Mouse (Mus musculus) midbrain, embryonic 12.5 days (tissue): ENCODE measurements around the gene Alg13. TPM values are rescaled to one million over a fixed set of nuclear protein-coding genes. Genes with fewer than 3 reads are reported as not detected.

Source experiments
- ATAC-seq: fragments of 200-750 bp; cut with Nextera tagmentation; 2 replicates; pipeline ENCODE4 v1.8.0; 2017; ENCODE audit warnings: low read depth, moderate TSS enrichment, moderate library complexity; ENCODE audit not compliant: low FRiP score
- H3K27ac ChIP-seq: fragments of 300-500 bp; sonication (generic); replicated peaks from 2 replicates; pipeline ENCODE4 v1.5.1; 2016; ENCODE audit warnings: mild to moderate bottlenecking
- H3K27me3 ChIP-seq: fragments of 300-500 bp; sonication (generic); 2 replicates; pipeline ENCODE4 v1.6.1; 2016; ENCODE audit warnings: mild to moderate bottlenecking
- H3K36me3 ChIP-seq: fragments of 300-500 bp; sonication (generic); 2 replicates; pipeline ENCODE4 v1.6.1; 2016
- H3K4me1 ChIP-seq: fragments of 300-500 bp; sonication (generic); 2 replicates; pipeline ENCODE4 v1.6.1; 2016
- H3K4me2 ChIP-seq: fragments of 300-500 bp; sonication (generic); replicated peaks from 2 replicates; pipeline ENCODE4 v1.6.1; 2016; ENCODE audit warnings: mild to moderate bottlenecking, moderate library complexity
- H3K4me3 ChIP-seq: fragments of 300-500 bp; sonication (generic); 2 replicates; pipeline ENCODE4 v1.5.1; 2016; ENCODE audit warnings: mild to moderate bottlenecking
- H3K9ac ChIP-seq: fragments of 300-500 bp; sonication (generic); replicated peaks from 2 replicates; pipeline ENCODE4 v1.6.1; 2016; ENCODE audit warnings: mild to moderate bottlenecking, moderate library complexity
- H3K9me3 ChIP-seq: fragments of 300-500 bp; sonication (generic); 2 replicates; pipeline ENCODE4 v1.6.1; 2016; ENCODE audit warnings: mild to moderate bottlenecking
- WGBS: fragments of 180-500 bp; shearing (Covaris S2); methylation state at CpG from one replicate; pipeline ENCODE4 v1.1.7; 2016; 5-methylcytosine and 5-hydroxymethylcytosine counted together
- microRNA-seq: library from miRNA; unstranded; fragments of <30 nt; microRNA quantifications from one replicate; pipeline ENCODE4, GENCODE M21; 2017
- polyA plus RNA-seq: library from polyadenylated mRNA; unstranded; fragments of >200 nt; fragmentation: Nextera tagmentation; extraction: Ambion mirVana; gene quantifications from 2 replicates; pipeline ENCODE4 v1.2.1, GENCODE M21; 2016

Alg13 gene
- polyA plus RNA-seq, 1 experiment from 2014 or later: 20.5 TPM

DNA sequence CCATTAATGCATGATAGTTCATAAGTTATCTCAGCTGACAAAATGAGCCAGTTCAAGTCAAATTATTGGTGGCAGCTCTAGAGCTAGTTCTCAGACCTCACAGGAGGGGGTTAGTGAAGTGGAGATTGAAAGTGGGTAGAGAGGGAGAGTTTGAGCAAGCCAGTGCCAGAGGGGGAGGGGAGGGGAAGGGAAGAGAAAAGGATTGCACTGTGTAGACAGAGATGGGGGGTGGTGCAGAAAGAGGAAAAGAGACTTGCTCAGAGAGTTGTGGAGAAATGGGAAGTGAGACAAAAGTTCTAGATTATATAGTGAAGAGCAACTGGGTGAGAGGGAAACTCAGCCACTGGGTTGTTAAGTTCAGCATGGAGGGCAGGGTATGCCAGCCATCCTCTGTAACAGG lies 20.8 kb downstream of the Alg13 start:
- no peak for ATAC-seq

DNA sequence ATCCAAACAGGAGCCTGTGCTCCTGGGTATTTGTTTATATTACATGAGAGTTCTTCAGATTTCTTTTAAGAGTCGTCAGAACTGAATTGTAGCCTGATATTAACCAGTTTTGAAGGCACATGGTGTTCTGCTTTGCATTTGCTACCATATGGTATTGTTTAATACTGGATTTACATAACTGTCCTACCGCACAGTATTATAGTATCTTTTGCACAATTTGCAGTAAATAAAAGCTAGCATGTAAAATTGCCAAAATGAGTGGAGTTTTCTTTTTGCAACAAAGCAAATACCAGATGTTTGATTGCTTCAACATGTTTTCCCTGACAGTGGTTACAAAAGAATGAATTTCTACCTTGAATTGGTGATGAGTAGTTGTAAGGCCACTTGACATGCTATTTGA lies 56.6 kb downstream of the Alg13 start:
- no peaks in the 10 kb centered on the region for H3K4me1 ChIP-seq
- no peaks in the 10 kb centered on the region for H3K27me3 ChIP-seq
- no peak overlapping the region for H3K9ac ChIP-seq
- no peak overlapping the region for H3K4me2 ChIP-seq
- H3K27ac ChIP-seq: no peak overlapping the region
- 0 out of 2 replicates have a peak, but pooled peaks cover 5% of the 10 kb centered on the region for H3K36me3 ChIP-seq
- no peak overlapping the region for H3K4me3 ChIP-seq
- ATAC-seq: no peak
- WGBS: 82% methylated on average over 2 of the region's 2 CpGs
- no peaks in the 10 kb centered on the region for H3K9me3 ChIP-seq

More for the DNA sequence above, 20.8 kb downstream of the Alg13 start:
- Histone ChIP-seq H3K4me1 (no peaks in the 10 kb centered on the region), H3K4me2 (no peak overlapping the region), H3K9ac (no peak overlapping the region), H3K9me3 (no peaks in the 10 kb centered on the region), H3K36me3 (no peaks in the 10 kb centered on the region), H3K4me3 (no peak overlapping the region), H3K27me3 (no peaks in the 10 kb centered on the region), H3K27ac (no peak overlapping the region)

DNA sequence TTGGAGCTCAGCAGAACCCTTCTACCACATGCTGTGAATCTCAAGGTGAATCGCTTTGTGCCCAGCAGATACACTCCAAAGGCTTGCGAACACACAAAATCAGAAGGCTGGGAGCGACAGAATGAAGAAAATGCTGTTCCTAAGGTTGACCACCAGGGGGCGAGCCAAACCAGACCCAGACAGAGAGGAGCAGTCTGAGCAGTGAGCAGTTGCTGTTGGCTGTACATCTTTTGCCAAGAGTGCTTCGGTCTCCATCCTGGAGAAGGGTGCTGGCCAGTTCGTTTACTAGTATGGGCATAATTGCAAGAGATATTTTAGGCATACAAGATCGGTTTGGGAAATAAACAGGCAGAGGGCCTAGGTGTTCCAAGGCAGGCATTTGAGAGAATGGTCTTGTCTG lies 85.9 kb downstream of the Alg13 start:
- Histone ChIP-seq H3K27ac (no peak overlapping the region), H3K9ac (no peak overlapping the region), H3K4me1 (no peaks in the 10 kb centered on the region), H3K9me3 (no peaks in the 10 kb centered on the region), H3K4me3 (no peak overlapping the region), H3K36me3 (no peaks in the 10 kb centered on the region), H3K27me3 (no peaks in the 10 kb centered on the region), H3K4me2 (no peak overlapping the region)
- peak; percentile 56; the same call in 1 of the 2 replicates for ATAC-seq
- 36% methylated on average over 7 of the region's 7 CpGs for WGBS

DNA sequence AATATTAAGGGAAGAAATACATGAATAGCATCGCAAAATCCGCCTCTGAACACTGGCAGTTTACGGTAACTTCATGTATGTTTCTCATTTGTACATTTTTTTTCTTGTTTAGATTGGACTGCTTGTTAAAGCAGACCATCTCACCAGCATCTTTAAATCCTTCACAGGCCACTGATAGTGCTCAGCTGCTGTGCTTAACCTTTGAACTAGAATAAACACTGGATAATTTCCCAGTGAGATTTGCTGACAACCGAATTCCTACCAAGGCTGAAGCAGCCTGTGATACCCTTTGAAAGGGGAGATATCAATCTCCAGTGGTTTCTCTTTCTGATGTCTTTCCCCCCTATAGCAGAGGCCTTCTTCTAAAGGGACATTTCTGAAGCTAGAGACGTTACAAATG lies 90.4 kb downstream of the Alg13 start:
- no peak for ATAC-seq
- no peak overlapping the region for H3K27ac ChIP-seq
- 73% methylated on average over 5 of the region's 5 CpGs for WGBS

DNA sequence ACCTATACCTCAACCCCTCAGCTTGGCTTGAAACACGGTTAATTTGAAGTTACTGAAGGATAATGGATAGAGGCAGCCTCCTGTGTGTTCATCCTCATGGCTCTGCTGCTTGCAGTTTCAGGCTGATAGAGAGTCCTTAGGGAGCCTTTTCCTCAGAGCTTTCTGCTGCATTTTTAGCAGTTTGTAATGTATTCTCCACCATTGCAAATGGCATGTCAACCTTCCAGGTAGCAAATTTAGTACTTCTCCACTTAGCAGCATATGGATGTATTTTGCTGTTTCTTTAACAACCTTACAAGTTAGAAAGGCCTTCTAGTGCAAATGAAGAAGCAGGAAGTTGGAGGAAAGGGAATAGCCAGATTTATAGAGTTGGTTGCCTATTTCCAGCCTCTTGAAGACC lies 102.7 kb downstream of the Alg13 start:
- 74% methylated on average over 1 of the region's 1 CpGs for WGBS
- no peak overlapping the region for H3K4me2 ChIP-seq
- no peaks in the 10 kb centered on the region for H3K9me3 ChIP-seq
- no peak for ATAC-seq
- H3K9ac ChIP-seq: no peak overlapping the region
- H3K36me3 ChIP-seq: no peaks in the 10 kb centered on the region
- H3K4me3 ChIP-seq: no peak overlapping the region
- no peaks in the 10 kb centered on the region for H3K27me3 ChIP-seq
- H3K27ac ChIP-seq: no peak overlapping the region
- no peaks in the 10 kb centered on the region for H3K4me1 ChIP-seq

More for the DNA sequence above, 90.4 kb downstream of the Alg13 start:
- Histone ChIP-seq H3K36me3 (no peaks in the 10 kb centered on the region), H3K4me1 (no peaks in the 10 kb centered on the region), H3K4me3 (no peak overlapping the region), H3K4me2 (no peak overlapping the region), H3K9ac (no peak overlapping the region), H3K9me3 (no peaks in the 10 kb centered on the region), H3K27me3 (no peaks in the 10 kb centered on the region)

DNA sequence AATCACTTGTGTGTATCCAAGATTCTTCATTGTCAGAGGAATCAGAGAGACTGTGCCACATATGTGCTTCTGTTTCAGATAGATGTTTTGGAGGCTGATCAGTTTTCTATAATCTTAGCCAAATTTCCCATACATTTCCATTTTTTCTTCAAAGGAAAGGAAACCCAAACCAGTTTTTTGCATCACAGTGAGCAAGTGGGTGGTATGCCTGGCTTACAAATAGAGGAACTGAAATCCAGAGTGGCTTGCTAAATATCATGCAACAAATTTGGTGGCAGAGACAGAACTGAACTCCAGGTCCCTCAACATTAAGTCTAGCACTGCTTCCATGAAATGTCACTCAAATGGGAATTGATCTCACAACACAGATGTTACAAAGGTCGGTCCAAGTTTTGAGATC lies 103.5 kb downstream of the Alg13 start:
- no peak for ATAC-seq
- no peak overlapping the region for H3K4me3 ChIP-seq
- no peaks in the 10 kb centered on the region for H3K27me3 ChIP-seq
- H3K27ac ChIP-seq: no peak overlapping the region
- H3K9me3 ChIP-seq: no peaks in the 10 kb centered on the region
- 96% methylated on average over 1 of the region's 1 CpGs for WGBS
- H3K9ac ChIP-seq: no peak overlapping the region
- H3K4me2 ChIP-seq: no peak overlapping the region
- H3K36me3 ChIP-seq: no peaks in the 10 kb centered on the region
- no peaks in the 10 kb centered on the region for H3K4me1 ChIP-seq

DNA sequence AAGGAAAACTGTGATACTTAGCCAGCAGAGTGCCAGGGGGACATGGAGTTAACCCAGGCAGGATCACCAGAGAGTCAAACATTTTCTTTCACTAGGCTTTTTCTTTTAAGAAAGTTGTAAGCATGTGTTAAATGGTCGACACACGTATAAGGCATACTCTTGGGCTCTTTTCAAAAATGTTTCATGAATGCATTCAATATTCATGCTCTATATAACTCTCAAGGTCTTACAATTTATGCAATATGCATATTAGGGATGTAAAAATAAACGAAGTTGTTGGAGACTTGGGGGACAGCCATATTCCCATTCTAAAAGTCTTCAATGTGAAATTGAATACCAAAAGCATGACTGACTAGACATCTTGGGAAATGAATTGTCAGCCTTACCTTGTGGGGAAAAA lies 106.2 kb downstream of the Alg13 start:
- whole genome bisulfite sequencing: 86% methylated on average over 3 of the region's 3 CpGs
- Histone ChIP-seq H3K27me3 (no peaks in the 10 kb centered on the region), H3K9ac (no peak overlapping the region), H3K9me3 (no peaks in the 10 kb centered on the region), H3K4me2 (no peak overlapping the region), H3K4me3 (no peak overlapping the region), H3K36me3 (no peaks in the 10 kb centered on the region), H3K27ac (no peak overlapping the region), H3K4me1 (no peaks in the 10 kb centered on the region)
- ATAC-seq: no peak

Small RNAs within 50 kb of the gene (microRNA-seq; reads per million reads assigned to microRNA genes)
- not detected for gene Mir680-2

Other genes starting within 250 kb of the Alg13 start
- gene A730046J19Rik, start 164.1 kb upstream of the Alg13 start, polyA plus RNA-seq: 0.05 TPM in 1 of 2 replicates, not detected in the other
- gene Trpc5os, start 138.8 kb downstream of the Alg13 start, polyA plus RNA-seq: 0.12 TPM in 1 of 2 replicates, not detected in the other